Mouse (Mus musculus) limb, embryonic 12.5 days (tissue): ENCODE results near the gene Ptcd1. TPM values are rescaled to one million over a fixed set of nuclear protein-coding genes. Genes with fewer than 3 reads are reported as not detected.
"Not testable (repeated sequence)": the region's sequence is repeated elsewhere in the genome, so short reads cannot be mapped to it uniquely, and the experiment has no call there.

Source experiments
- ATAC-seq: fragments of 200-750 bp; cut with Nextera tagmentation; 2 replicates; pipeline ENCODE4 v1.8.0; 2017; ENCODE audit warnings: low read depth, moderate TSS enrichment; ENCODE audit not compliant: insufficient number of reproducible peaks, insufficient read depth, low FRiP score, low TSS enrichment
- H3K27ac ChIP-seq: fragments of 300-500 bp; sonication (generic); 2 replicates; pipeline ENCODE4 v1.5.1; 2016; ENCODE audit warnings: mild to moderate bottlenecking, moderate library complexity
- H3K27me3 ChIP-seq: fragments of 300-500 bp; sonication (generic); 2 replicates; pipeline ENCODE4 v1.6.1; 2016; ENCODE audit warnings: mild to moderate bottlenecking, moderate library complexity
- H3K36me3 ChIP-seq: fragments of 300-500 bp; sonication (generic); 2 replicates; pipeline ENCODE4 v1.6.1; 2016; ENCODE audit warnings: mild to moderate bottlenecking, moderate library complexity
- H3K4me1 ChIP-seq: fragments of 300-500 bp; sonication (generic); replicated peaks from 2 replicates; pipeline ENCODE4 v1.6.1; 2016
- H3K4me2 ChIP-seq: fragments of 300-500 bp; sonication (generic); 2 replicates; pipeline ENCODE4 v1.6.1; 2016; ENCODE audit warnings: mild to moderate bottlenecking, moderate library complexity
- H3K4me3 ChIP-seq: fragments of 300-500 bp; sonication (generic); replicated peaks from 2 replicates; pipeline ENCODE4 v1.5.1; 2016; ENCODE audit warnings: mild to moderate bottlenecking
- H3K9ac ChIP-seq: fragments of 300-500 bp; sonication (generic); replicated peaks from 2 replicates; pipeline ENCODE4 v1.6.1; 2016; ENCODE audit warnings: mild to moderate bottlenecking, moderate library complexity
- H3K9me3 ChIP-seq: fragments of 300-500 bp; sonication (generic); 2 replicates; pipeline ENCODE4 v1.6.1; 2016; ENCODE audit warnings: mild to moderate bottlenecking, moderate library complexity
- WGBS: fragments of 180-500 bp; shearing (Covaris S2); methylation state at CpG from one replicate; pipeline ENCODE4 v1.1.7; 2016; 5-methylcytosine and 5-hydroxymethylcytosine counted together
- polyA plus RNA-seq: library from polyadenylated mRNA; unstranded; fragments of >200 nt; fragmentation: Nextera tagmentation; extraction: Ambion mirVana; gene quantifications from 2 replicates; pipeline ENCODE4 v1.2.1, GENCODE M21; 2016

Gene Ptcd1
- 18.5 and 20.4 TPM in 2 replicates for polyA plus RNA-seq

- Histone ChIP-seq H3K9ac (peak within 1 kb of the TSS; percentile 92), H3K27ac (peak within 1 kb of the TSS; percentile 86), H3K27me3 (no peaks in the 10 kb centered on the region), H3K4me2 (peak within 1 kb of the TSS; percentile 91), H3K4me3 (peak within 1 kb of the TSS; percentile 95), H3K9me3 (no peaks in the 10 kb centered on the region), H3K36me3 (peaks cover 51% of the 10 kb centered on the region), H3K4me1 (peaks cover 23% of the 10 kb centered on the region)
- ATAC-seq = peak; percentile 94
- WGBS = under 1% methylated on average over 51 of the region's 51 CpGs
Measured at GRCm38 (mm10) chr5:145166536-145167305, at the start of gene Ptcd1, which contains the start of gene Cpsf4. Ptcd1 (minus strand) TSS chr5:145167108. Cpsf4 (plus strand) TSS chr5:145167213.

GRCm38 (mm10) chr5:145214679-145215078 is 47.8 kb upstream of the Ptcd1 start:
- H3K4me1 ChIP-seq = no peaks in the 10 kb centered on the region
- no peak overlapping the region for H3K4me3 ChIP-seq
- H3K9ac ChIP-seq = no peak overlapping the region
- peaks cover 89% of the 10 kb centered on the region for H3K36me3 ChIP-seq
- no peaks in the 10 kb centered on the region for H3K9me3 ChIP-seq
- H3K27ac ChIP-seq = no peak overlapping the region
- WGBS = 65% methylated on average over 4 of the region's 4 CpGs
- H3K4me2 ChIP-seq = no peak overlapping the region
- no peaks in the 10 kb centered on the region for H3K27me3 ChIP-seq
- ATAC-seq = no peak

- Histone ChIP-seq H3K27me3 (no peaks in the 10 kb centered on the region), H3K9me3 (no peaks in the 10 kb centered on the region), H3K4me1 (no peaks in the 10 kb centered on the region), H3K36me3 (peaks cover 87% of the 10 kb centered on the region), H3K4me2 (no peak overlapping the region), H3K27ac (no peak overlapping the region), H3K4me3 (no peak overlapping the region), H3K9ac (no peak overlapping the region)
- WGBS = 96% methylated on average over 3 of the region's 3 CpGs
- no peak for ATAC-seq
Measured at GRCm38 (mm10) chr5:145213505-145213904, 46.6 kb upstream of the Ptcd1 start.

- ATAC-seq = no peak
- peaks cover 81% of the 10 kb centered on the region for H3K36me3 ChIP-seq
- no peaks in the 10 kb centered on the region for H3K9me3 ChIP-seq
- H3K4me1 ChIP-seq = no peaks in the 10 kb centered on the region
- no peaks in the 10 kb centered on the region for H3K27me3 ChIP-seq
- H3K27ac ChIP-seq = no peak overlapping the region
- no peak overlapping the region for H3K9ac ChIP-seq
- 89% methylated on average over 4 of the region's 4 CpGs for WGBS
- H3K4me2 ChIP-seq = no peak overlapping the region
- H3K4me3 ChIP-seq = no peak overlapping the region
Measured at GRCm38 (mm10) chr5:145212216-145212615, 45.3 kb upstream of the Ptcd1 start.

- Histone ChIP-seq H3K36me3 (peaks cover 85% of the 10 kb centered on the region), H3K4me3 (no peak overlapping the region), H3K4me2 (no peak overlapping the region), H3K27ac (no peak overlapping the region), H3K9ac (no peak overlapping the region), H3K9me3 (no peaks in the 10 kb centered on the region), H3K4me1 (no peaks in the 10 kb centered on the region), H3K27me3 (no peaks in the 10 kb centered on the region)
- ATAC-seq = no peak
- 95% methylated on average over 4 of the region's 4 CpGs for WGBS
Measured at GRCm38 (mm10) chr5:145211340-145211739, 44.4 kb upstream of the Ptcd1 start.

- H3K27ac ChIP-seq, ATAC-seq, H3K4me2 ChIP-seq, H3K4me3 ChIP-seq, H3K9ac ChIP-seq, H3K27me3 ChIP-seq, H3K9me3 ChIP-seq: not testable (repeated sequence)
- Histone ChIP-seq H3K4me1 (peaks cover 12% of the 10 kb centered on the region), H3K36me3 (peaks cover 60% of the 10 kb centered on the region)
- WGBS = 54% methylated on average over 11 of the region's 11 CpGs
Measured at GRCm38 (mm10) chr5:145208391-145208790, 41.5 kb upstream of the Ptcd1 start.

- Histone ChIP-seq H3K4me1 (peaks cover 15% of the 10 kb centered on the region), H3K4me2 (no peak overlapping the region), H3K4me3 (no peak overlapping the region), H3K27ac (no peak overlapping the region), H3K9ac (no peak overlapping the region), H3K9me3 (no peaks in the 10 kb centered on the region), H3K27me3 (no peaks in the 10 kb centered on the region), H3K36me3 (peaks cover 56% of the 10 kb centered on the region)
- no peak for ATAC-seq
- 86% methylated on average over 6 of the region's 6 CpGs for WGBS
Measured at GRCm38 (mm10) chr5:145207954-145208353, 41.0 kb upstream of the Ptcd1 start.

GRCm38 (mm10) chr5:145207385-145207784 is 40.5 kb upstream of the Ptcd1 start:
- no peaks in the 10 kb centered on the region for H3K9me3 ChIP-seq
- no peak overlapping the region for H3K4me2 ChIP-seq
- 93% methylated on average over 6 of the region's 6 CpGs for WGBS
- H3K4me3 ChIP-seq = no peak overlapping the region
- ATAC-seq = no peak
- H3K36me3 ChIP-seq = peaks cover 50% of the 10 kb centered on the region
- H3K27ac ChIP-seq = no peak overlapping the region
- no peak overlapping the region for H3K9ac ChIP-seq
- no peaks in the 10 kb centered on the region for H3K27me3 ChIP-seq
- peaks cover 15% of the 10 kb centered on the region for H3K4me1 ChIP-seq

- peaks cover 26% of the 10 kb centered on the region for H3K36me3 ChIP-seq
- no peaks in the 10 kb centered on the region for H3K27me3 ChIP-seq
- peak overlapping the region; percentile 66 for H3K4me2 ChIP-seq
- peak overlapping the region; percentile 55 for H3K4me3 ChIP-seq
- no peaks in the 10 kb centered on the region for H3K9me3 ChIP-seq
- peaks cover 21% of the 10 kb centered on the region for H3K4me1 ChIP-seq
- ATAC-seq = no peak
- peak overlapping the region; percentile 40 for H3K9ac ChIP-seq
- peak overlapping the region; percentile 29; the same call in 1 of the 2 replicates for H3K27ac ChIP-seq
- 25% methylated on average over 9 of the region's 9 CpGs for WGBS
Measured at GRCm38 (mm10) chr5:145205041-145205440, 38.1 kb upstream of the Ptcd1 start.

- peaks cover 21% of the 10 kb centered on the region for H3K4me1 ChIP-seq
- H3K4me2 ChIP-seq = peak within 1 kb of the TSS; percentile 66
- peaks cover 18% of the 10 kb centered on the region for H3K36me3 ChIP-seq
- no peaks in the 10 kb centered on the region for H3K9me3 ChIP-seq
- WGBS = under 1% methylated on average over 22 of the region's 22 CpGs
- ATAC-seq = peak; percentile 97
- peak within 1 kb of the TSS; percentile 86 for H3K27ac ChIP-seq
- peak within 1 kb of the TSS; percentile 54 for H3K9ac ChIP-seq
- peak within 1 kb of the TSS; percentile 55 for H3K4me3 ChIP-seq
- no peaks in the 10 kb centered on the region for H3K27me3 ChIP-seq
Measured at GRCm38 (mm10) chr5:145203936-145204691, 37.2 kb upstream of the Ptcd1 start, which contains the start of gene Zkscan5. Zkscan5 (plus strand) TSS chr5:145204562.

- Histone ChIP-seq H3K4me2 (no peak overlapping the region), H3K4me1 (peaks cover 21% of the 10 kb centered on the region), H3K4me3 (no peak overlapping the region), H3K27me3 (no peaks in the 10 kb centered on the region), H3K27ac (no peak overlapping the region), H3K36me3 (peaks cover 14% of the 10 kb centered on the region), H3K9ac (no peak overlapping the region), H3K9me3 (no peaks in the 10 kb centered on the region)
- no peak for ATAC-seq
- WGBS = 50% methylated on average over 3 of the region's 3 CpGs
Measured at GRCm38 (mm10) chr5:145202446-145202845, 35.5 kb upstream of the Ptcd1 start.
